Mouse (Mus musculus) hindbrain, embryonic 13.5 days (tissue): ENCODE measurements around the gene Kcnb1. TPM values are rescaled to one million over a fixed set of nuclear protein-coding genes. Genes with fewer than 3 reads are reported as not detected.

Experiments used
- ATAC-seq: fragments of 200-750 bp; cut with Nextera tagmentation; 2 replicates; pipeline ENCODE4 v1.8.0; 2017; ENCODE audit warnings: moderate TSS enrichment; ENCODE audit not compliant: low FRiP score
- H3K27ac ChIP-seq: fragments of 300-500 bp; sonication (generic); 2 replicates; pipeline ENCODE4 v1.5.1; 2015; ENCODE audit warnings: inconsistent platforms, mild to moderate bottlenecking, moderate library complexity
- H3K27me3 ChIP-seq: fragments of 300-500 bp; sonication (generic); 2 replicates; pipeline ENCODE4 v1.6.1; 2015; ENCODE audit warnings: mild to moderate bottlenecking, inconsistent platforms
- H3K36me3 ChIP-seq: fragments of 300-500 bp; sonication (generic); 2 replicates; pipeline ENCODE4 v1.6.1; 2015; ENCODE audit warnings: mild to moderate bottlenecking, inconsistent platforms
- H3K4me1 ChIP-seq: fragments of 300-500 bp; sonication (generic); replicated peaks from 2 replicates; pipeline ENCODE4 v1.6.1; 2015; ENCODE audit warnings: inconsistent platforms
- H3K4me2 ChIP-seq: fragments of 300-500 bp; sonication (generic); 2 replicates; pipeline ENCODE4 v1.6.1; 2015; ENCODE audit warnings: inconsistent platforms, mild to moderate bottlenecking, moderate library complexity
- H3K4me3 ChIP-seq: fragments of 300-500 bp; sonication (generic); 2 replicates; pipeline ENCODE4 v1.5.1; 2015; ENCODE audit warnings: mild to moderate bottlenecking, inconsistent platforms
- H3K9ac ChIP-seq: fragments of 300-500 bp; sonication (generic); 2 replicates; pipeline ENCODE4 v1.6.1; 2015; ENCODE audit warnings: mild to moderate bottlenecking, inconsistent platforms
- H3K9me3 ChIP-seq: fragments of 300-500 bp; sonication (generic); 2 replicates; pipeline ENCODE4 v1.6.1; 2016; ENCODE audit warnings: inconsistent platforms
- whole genome bisulfite sequencing: fragments of 180-500 bp; shearing (Covaris S2); methylation state at CpG from one replicate; pipeline ENCODE4 v1.1.7; 2015; 5-methylcytosine and 5-hydroxymethylcytosine counted together
- polyA plus RNA-seq: library from polyadenylated mRNA; unstranded; fragments of >200 nt; fragmentation: Nextera tagmentation; extraction: Ambion mirVana; gene quantifications from 2 replicates; pipeline ENCODE4 v1.2.1, GENCODE M21; 2015

Kcnb1 gene
- polyA plus RNA-seq, 1 experiment from 2014 or later = 2.2 TPM

DNA sequence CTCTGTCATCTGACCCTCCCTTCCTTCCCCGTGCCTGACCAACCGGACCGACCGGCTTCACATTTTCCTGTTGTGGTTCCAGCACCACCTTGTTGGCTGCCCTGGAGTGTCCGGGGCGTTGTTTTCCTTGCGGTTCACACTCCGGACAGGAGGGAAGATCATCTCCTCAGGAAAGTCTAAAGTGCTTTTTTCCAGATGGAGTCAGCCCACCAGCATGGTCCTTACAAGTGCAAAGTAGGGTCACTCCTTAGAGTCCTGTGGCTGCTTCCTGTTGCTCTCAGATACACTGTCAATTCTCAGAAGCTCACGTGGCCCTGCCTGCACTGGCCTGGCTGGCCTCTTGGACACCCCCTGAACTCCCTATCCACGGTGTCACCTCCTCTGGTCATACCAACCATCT lies 71.9 kb downstream of the Kcnb1 start:
- Histone ChIP-seq H3K9me3 (no peaks in the 10 kb centered on the region), H3K27ac (no peak overlapping the region), H3K4me2 (no peak overlapping the region), H3K36me3 (no peaks in the 10 kb centered on the region), H3K4me3 (no peak overlapping the region), H3K9ac (no peak overlapping the region), H3K4me1 (peaks cover 24% of the 10 kb centered on the region), H3K27me3 (no peaks in the 10 kb centered on the region)
- WGBS = 83% methylated on average over 10 of the region's 10 CpGs
- ATAC-seq = no peak

- Histone ChIP-seq H3K4me3 (no peak overlapping the region), H3K27me3 (no peaks in the 10 kb centered on the region), H3K36me3 (no peaks in the 10 kb centered on the region), H3K4me1 (peaks cover 7% of the 10 kb centered on the region), H3K9ac (no peak overlapping the region), H3K4me2 (no peak overlapping the region), H3K27ac (no peak overlapping the region), H3K9me3 (no peaks in the 10 kb centered on the region)
- peak; percentile 77 for ATAC-seq
- 46% methylated on average over 6 of the region's 6 CpGs for whole genome bisulfite sequencing
These were observed 77.2 kb downstream of the Kcnb1 start for GRCm38 (mm10) chr2:167112737-167113136.

GRCm38 (mm10) chr2:167112259-167112658 lies 77.7 kb downstream of the Kcnb1 start:
- 52% methylated on average over 7 of the region's 7 CpGs for WGBS
- Histone ChIP-seq H3K27me3 (no peaks in the 10 kb centered on the region), H3K27ac (no peak overlapping the region; the same call in 1 of the 2 replicates), H3K9ac (no peak overlapping the region), H3K36me3 (no peaks in the 10 kb centered on the region), H3K4me1 (peaks cover 7% of the 10 kb centered on the region), H3K9me3 (no peaks in the 10 kb centered on the region), H3K4me3 (no peak overlapping the region), H3K4me2 (no peak overlapping the region)
- ATAC-seq = peak; percentile 34; the same call in 1 of the 2 replicates

GRCm38 (mm10) chr2:167109506-167109905 lies 80.4 kb downstream of the Kcnb1 start:
- Histone ChIP-seq H3K27me3 (no peaks in the 10 kb centered on the region), H3K27ac (no peak overlapping the region)
- 90% methylated on average over 8 of the region's 8 CpGs for WGBS

DNA sequence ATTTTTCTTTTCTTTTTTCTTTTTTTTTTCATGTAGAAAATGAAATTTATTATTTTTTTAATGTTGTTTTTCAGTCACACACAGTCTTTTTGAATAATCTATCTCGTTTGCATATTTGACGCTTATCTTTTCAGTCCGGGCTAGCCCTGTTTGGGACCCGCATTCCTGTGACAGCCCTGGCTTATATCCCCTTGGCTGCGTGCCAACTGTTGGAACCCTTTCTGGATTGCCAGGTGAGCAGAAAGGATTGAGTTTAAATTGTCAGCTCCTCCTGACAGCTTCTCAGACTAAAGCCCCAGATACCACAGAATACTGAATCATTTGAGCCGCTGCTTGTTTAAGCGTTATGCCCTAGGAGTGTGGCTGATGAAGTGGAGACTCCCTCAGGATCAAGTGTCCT lies 86.4 kb downstream of the Kcnb1 start:
- Histone ChIP-seq H3K4me1 (no peaks in the 10 kb centered on the region; the same call in 1 of the 2 replicates), H3K9me3 (peaks cover 7% of the 10 kb centered on the region; the same call in 1 of the 2 replicates), H3K27me3 (no peaks in the 10 kb centered on the region), H3K9ac (no peak overlapping the region), H3K4me3 (no peak overlapping the region), H3K27ac (peak overlapping the region; percentile 44), H3K4me2 (no peak overlapping the region), H3K36me3 (peaks cover 18% of the 10 kb centered on the region)
- WGBS = 76% methylated on average over 7 of the region's 7 CpGs
- ATAC-seq = no peak

More at GRCm38 (mm10) chr2:167109506-167109905, 80.4 kb downstream of the Kcnb1 start:
- peaks cover 17% of the 10 kb centered on the region for H3K36me3 ChIP-seq
- no peak for ATAC-seq
- H3K9me3 ChIP-seq = peaks cover 7% of the 10 kb centered on the region; the same call in 1 of the 2 replicates
- H3K9ac ChIP-seq = no peak overlapping the region
- peaks cover 7% of the 10 kb centered on the region for H3K4me1 ChIP-seq
- no peak overlapping the region for H3K4me3 ChIP-seq
- H3K4me2 ChIP-seq = no peak overlapping the region

DNA sequence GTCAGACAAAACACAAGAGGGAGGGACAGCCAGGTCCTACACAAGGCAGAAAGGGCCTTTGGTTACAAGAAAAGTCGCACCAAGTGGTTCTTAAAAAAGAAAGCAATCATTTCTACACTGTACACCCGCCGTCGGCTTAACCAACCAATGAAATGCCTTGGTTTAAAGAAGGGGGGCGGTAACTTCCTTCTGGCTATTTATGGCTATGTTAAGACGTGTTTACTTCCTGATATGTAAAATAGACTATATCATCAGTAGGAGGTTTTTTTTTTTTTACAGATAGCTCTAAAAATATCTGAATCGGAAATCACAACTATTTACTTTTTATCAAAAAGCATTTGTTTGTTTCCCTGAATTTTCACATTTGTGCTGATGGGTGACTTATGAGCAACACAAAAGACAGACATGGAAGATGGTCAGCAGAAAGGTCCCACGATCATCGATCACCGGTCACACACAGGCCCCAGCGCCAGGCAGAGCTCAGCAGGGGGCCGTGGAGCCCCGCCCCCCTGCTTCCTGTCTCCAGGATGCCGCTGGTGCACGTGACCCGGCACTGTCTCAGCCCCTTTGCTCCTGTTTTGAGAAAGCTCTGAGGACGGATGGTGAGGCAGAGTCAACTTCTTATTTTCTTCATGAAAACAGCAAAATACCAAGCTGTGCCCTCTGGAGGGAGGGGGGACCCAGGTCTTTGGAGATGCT lies 88.1 kb downstream of the Kcnb1 start:
- H3K4me2 ChIP-seq = no peak overlapping the region
- WGBS = 80% methylated on average over 17 of the region's 17 CpGs
- no peaks in the 10 kb centered on the region; the same call in 1 of the 2 replicates for H3K4me1 ChIP-seq
- no peak overlapping the region for H3K27ac ChIP-seq
- H3K9ac ChIP-seq = no peak overlapping the region
- peaks cover 7% of the 10 kb centered on the region; the same call in 1 of the 2 replicates for H3K9me3 ChIP-seq
- ATAC-seq = no peak
- no peak overlapping the region for H3K4me3 ChIP-seq
- H3K36me3 ChIP-seq = peaks cover 18% of the 10 kb centered on the region
- no peaks in the 10 kb centered on the region for H3K27me3 ChIP-seq

- no peak overlapping the region for H3K4me2 ChIP-seq
- WGBS = 90% methylated on average over 4 of the region's 4 CpGs
These were observed 95.3 kb downstream of the Kcnb1 start for GRCm38 (mm10) chr2:167094688-167095087.

DNA sequence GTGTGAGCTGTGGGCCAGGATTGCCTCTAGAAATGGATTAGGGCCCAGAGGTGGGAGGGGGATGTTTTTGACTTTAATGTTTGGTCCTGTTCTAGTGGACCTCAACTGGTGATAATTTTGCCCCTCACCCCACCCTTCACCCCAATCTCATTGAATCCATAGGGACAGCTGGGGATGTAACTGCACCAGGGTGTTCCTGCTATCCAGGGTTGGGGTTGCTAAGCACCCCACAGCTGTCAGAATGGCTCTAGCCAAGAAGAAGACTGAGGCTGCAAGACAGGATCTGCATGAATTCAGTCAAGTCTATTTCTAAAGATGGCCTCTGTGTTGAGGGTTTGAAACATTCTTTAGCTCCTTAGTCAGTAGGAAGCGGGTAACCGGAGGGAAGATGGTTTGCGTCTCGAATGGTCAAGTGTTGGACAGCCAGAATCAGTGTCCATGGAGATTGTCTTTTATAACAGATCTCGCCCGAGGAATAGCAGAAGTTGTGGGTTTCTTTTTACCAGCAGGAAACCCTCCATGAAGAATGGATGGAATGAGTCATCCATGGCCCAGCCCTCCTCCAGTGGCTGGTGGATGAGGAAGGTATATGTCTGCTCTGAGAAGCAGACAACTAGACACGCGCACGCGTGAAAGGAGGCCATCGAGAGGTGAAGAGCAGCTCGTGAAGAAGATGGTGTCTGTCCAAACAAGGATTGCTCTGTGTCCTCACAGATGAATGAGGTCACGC lies 96.6 kb downstream of the Kcnb1 start:
- Histone ChIP-seq H3K4me1 (no peaks in the 10 kb centered on the region), H3K4me2 (no peak overlapping the region), H3K9me3 (no peaks in the 10 kb centered on the region), H3K4me3 (no peak overlapping the region), H3K9ac (no peak overlapping the region), H3K27ac (no peak overlapping the region), H3K36me3 (no peaks in the 10 kb centered on the region), H3K27me3 (0 out of 2 replicates have a peak, but pooled peaks cover 2% of the 10 kb centered on the region)
- WGBS = 89% methylated on average over 13 of the region's 13 CpGs
- no peak for ATAC-seq

More at GRCm38 (mm10) chr2:167094688-167095087, 95.3 kb downstream of the Kcnb1 start:
- Histone ChIP-seq H3K27me3 (0 out of 2 replicates have a peak, but pooled peaks cover 2% of the 10 kb centered on the region), H3K9me3 (no peaks in the 10 kb centered on the region), H3K27ac (no peak overlapping the region), H3K4me3 (no peak overlapping the region), H3K4me1 (no peaks in the 10 kb centered on the region), H3K9ac (no peak overlapping the region), H3K36me3 (no peaks in the 10 kb centered on the region)
- no peak for ATAC-seq

DNA sequence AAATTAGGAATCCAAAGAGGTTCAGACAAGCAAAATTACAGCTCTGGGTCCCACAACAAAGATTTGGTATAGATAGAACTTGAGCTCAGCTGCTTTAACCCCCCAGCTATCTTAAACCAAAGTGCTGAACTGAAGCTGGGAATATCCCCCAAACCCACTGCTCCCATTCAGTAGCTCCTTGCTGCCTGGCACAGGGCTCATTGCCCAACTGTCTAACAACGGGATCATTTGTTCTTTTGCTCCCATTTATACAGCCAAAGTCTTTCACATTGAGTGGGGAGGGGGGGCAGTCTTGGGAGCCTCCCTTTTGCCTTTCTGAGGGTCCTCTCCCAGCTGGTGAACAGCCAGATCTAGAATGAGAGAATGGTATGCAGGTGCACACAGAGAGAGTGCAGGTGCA lies 99.7 kb downstream of the Kcnb1 start:
- Histone ChIP-seq H3K4me1 (peaks cover 8% of the 10 kb centered on the region), H3K27me3 (0 out of 2 replicates have a peak, but pooled peaks cover 2% of the 10 kb centered on the region), H3K36me3 (no peaks in the 10 kb centered on the region), H3K9ac (no peak overlapping the region), H3K27ac (no peak overlapping the region), H3K9me3 (no peaks in the 10 kb centered on the region), H3K4me2 (no peak overlapping the region), H3K4me3 (no peak overlapping the region)
- 59% methylated on average over 1 of the region's 1 CpGs for WGBS
- ATAC-seq = no peak

DNA sequence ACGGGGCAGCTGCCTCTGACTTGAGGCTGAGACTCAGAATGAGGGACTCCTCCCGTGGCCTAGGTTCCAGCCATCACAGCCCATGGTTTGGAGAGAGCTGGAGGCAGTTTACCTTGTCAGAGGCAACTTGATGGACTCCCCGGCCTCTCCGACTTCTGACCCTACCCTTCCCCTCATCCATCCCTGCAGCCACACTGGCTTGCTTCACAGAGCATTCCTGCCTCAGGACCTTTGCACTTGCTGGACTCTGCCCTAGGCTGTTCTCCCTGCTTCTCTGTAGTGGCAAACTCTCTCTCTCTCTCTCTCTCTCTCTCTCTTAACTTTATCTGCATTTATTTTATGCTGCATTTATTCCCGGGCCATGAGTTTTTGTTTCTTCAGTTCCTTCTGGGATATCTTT lies 103.1 kb downstream of the Kcnb1 start:
- 0 out of 2 replicates have a peak, but pooled peaks cover 2% of the 10 kb centered on the region for H3K27me3 ChIP-seq
- H3K4me1 ChIP-seq = peaks cover 10% of the 10 kb centered on the region
- WGBS = 80% methylated on average over 5 of the region's 5 CpGs
- no peak overlapping the region for H3K4me2 ChIP-seq
- no peaks in the 10 kb centered on the region for H3K36me3 ChIP-seq
- no peaks in the 10 kb centered on the region for H3K9me3 ChIP-seq
- H3K4me3 ChIP-seq = no peak overlapping the region
- H3K27ac ChIP-seq = no peak overlapping the region
- H3K9ac ChIP-seq = no peak overlapping the region
- no peak for ATAC-seq

- Histone ChIP-seq H3K27me3 (0 out of 2 replicates have a peak, but pooled peaks cover 2% of the 10 kb centered on the region), H3K4me3 (no peak overlapping the region), H3K27ac (no peak overlapping the region), H3K9me3 (no peaks in the 10 kb centered on the region), H3K4me1 (peaks cover 15% of the 10 kb centered on the region), H3K9ac (no peak overlapping the region), H3K36me3 (no peaks in the 10 kb centered on the region), H3K4me2 (no peak overlapping the region)
- 62% methylated on average over 11 of the region's 11 CpGs for WGBS
- no peak for ATAC-seq
These were observed 103.9 kb downstream of the Kcnb1 start for GRCm38 (mm10) chr2:167086092-167086491.

DNA sequence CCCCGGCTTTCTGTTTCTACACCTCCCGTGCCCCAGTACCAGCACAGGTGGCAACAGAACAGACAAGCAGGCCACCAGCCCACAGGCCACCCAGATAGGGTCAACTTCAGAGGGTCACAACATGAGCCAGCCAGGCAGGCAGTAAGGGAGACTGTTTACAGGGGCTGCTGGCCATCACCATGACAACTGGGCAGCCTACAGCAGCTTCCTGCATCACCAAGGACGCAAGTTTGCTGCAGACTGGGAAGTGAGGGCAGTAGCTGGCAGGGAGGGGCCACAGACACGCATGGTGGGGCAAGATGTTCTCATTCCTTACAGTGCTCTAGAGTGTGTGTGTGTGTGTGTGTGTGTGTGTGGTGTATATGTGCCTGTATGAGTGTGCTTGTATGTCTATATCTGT lies 108.3 kb downstream of the Kcnb1 start:
- Histone ChIP-seq H3K4me1 (peaks cover 27% of the 10 kb centered on the region), H3K9me3 (no peaks in the 10 kb centered on the region), H3K4me3 (no peak overlapping the region), H3K9ac (no peak overlapping the region), H3K4me2 (no peak overlapping the region), H3K27ac (no peak overlapping the region), H3K36me3 (no peaks in the 10 kb centered on the region), H3K27me3 (peaks cover 7% of the 10 kb centered on the region; the same call in 1 of the 2 replicates)
- peak; percentile 66; the same call in 1 of the 2 replicates for ATAC-seq
- 19% methylated on average over 4 of the region's 4 CpGs for WGBS
